Mouse (Mus musculus): Measurements from ENCODE around the gene Olfr588-ps1. TPM values are rescaled to one million over a fixed set of nuclear protein-coding genes. Genes with fewer than 3 reads are reported as not detected.

Olfr588-ps1 gene
- not detected in 2 replicates for polyA plus RNA-seq (2015; fragmentation: Nextera tagmentation; extraction: Ambion mirVana)

DNA sequence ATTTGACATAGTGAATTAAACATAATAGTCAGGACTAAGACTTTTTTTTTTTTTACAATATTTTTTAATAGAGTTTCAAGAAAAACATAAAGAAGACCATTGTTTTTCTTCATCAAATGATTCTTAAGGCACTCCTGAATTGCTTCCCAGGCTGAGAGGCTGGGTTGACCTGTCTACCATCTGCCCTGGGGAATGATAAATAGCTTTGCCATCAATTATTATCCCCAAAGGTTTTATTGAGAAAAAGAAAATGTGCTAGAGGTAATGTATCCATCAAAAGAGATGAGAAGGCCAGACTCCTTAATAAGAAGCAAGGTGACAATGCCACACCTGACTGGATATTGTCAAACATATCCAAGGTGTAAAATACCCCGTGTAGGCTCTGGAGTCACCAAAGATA lies at the start of gene Olfr588-ps1:
TSS of gene Olfr588-ps1 (plus strand) at position 301 of the 400 bp plus-strand sequence.

GRCm38 (mm10) chr7:103097420-103097819 lies 43.3 kb upstream of the Olfr588-ps1 start, which contains the start of gene Olfr585:
Gene Olfr585 (plus strand): TSS chr7:103097720.

GRCm38 (mm10) chr7:103125538-103125937 lies 15.1 kb upstream of the Olfr588-ps1 start, which contains the start of gene Olfr586:
Gene Olfr586 (minus strand): TSS chr7:103125638.

GRCm38 (mm10) chr7:103156256-103156655 lies 15.6 kb downstream of the Olfr588-ps1 start, which contains the start of gene Olfr589:
Gene Olfr589 (minus strand): TSS chr7:103156356.

DNA sequence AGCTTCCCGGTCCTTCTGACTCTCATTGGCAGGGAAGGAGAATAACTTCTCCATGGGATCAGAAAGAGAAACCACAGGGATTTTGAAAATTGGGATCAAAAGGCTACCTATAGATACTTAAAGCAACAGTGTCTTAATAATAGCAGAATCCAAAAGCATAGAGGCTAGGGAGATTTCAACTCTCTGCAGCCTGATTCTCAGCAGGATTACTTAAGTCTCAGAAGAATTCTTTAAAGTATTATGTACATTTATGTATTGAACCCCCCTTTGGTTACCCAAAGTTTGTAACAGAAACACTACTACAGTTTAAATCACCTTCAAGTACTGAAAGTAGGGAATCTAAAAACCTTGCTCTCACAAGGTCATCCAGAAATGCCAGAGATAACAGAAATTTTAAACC lies 37.6 kb downstream of the Olfr588-ps1 start, which contains the start of gene Olfr591:
TSS of gene Olfr591 (minus strand) at position 101 of the 400 bp plus-strand sequence.

GRCm38 (mm10) chr7:103184503-103184902 lies 43.8 kb downstream of the Olfr588-ps1 start, which contains the start of gene Olfr592:
Gene Olfr592 (plus strand): TSS chr7:103184803.

Other genes with a start within 250 kb of the Olfr588-ps1 start
- not detected in 2 replicates for gene Olfr569, start 250.0 kb upstream of the Olfr588-ps1 start, polyA plus RNA-seq (2015; fragmentation: Nextera tagmentation; extraction: Ambion mirVana)
- not detected in 2 replicates for gene Olfr570, start 246.3 kb upstream of the Olfr588-ps1 start, polyA plus RNA-seq (2015; fragmentation: Nextera tagmentation; extraction: Ambion mirVana)
- not detected in 2 replicates for gene Olfr571, start 223.3 kb upstream of the Olfr588-ps1 start, polyA plus RNA-seq (2015; fragmentation: Nextera tagmentation; extraction: Ambion mirVana)
- not detected in 2 replicates for gene Olfr572, start 216.5 kb upstream of the Olfr588-ps1 start, polyA plus RNA-seq (2015; fragmentation: Nextera tagmentation; extraction: Ambion mirVana)
- not detected in 2 replicates for gene Olfr573-ps1, start 198.3 kb upstream of the Olfr588-ps1 start, polyA plus RNA-seq (2015; fragmentation: Nextera tagmentation; extraction: Ambion mirVana)
- not detected in 2 replicates for gene Olfr574, start 192.4 kb upstream of the Olfr588-ps1 start, polyA plus RNA-seq (2015; fragmentation: Nextera tagmentation; extraction: Ambion mirVana)
- not detected in 2 replicates for gene Olfr575, start 182.1 kb upstream of the Olfr588-ps1 start, polyA plus RNA-seq (2015; fragmentation: Nextera tagmentation; extraction: Ambion mirVana)
- not detected in 2 replicates for gene Olfr576, start 178.2 kb upstream of the Olfr588-ps1 start, polyA plus RNA-seq (2015; fragmentation: Nextera tagmentation; extraction: Ambion mirVana)
- not detected in 2 replicates for gene Olfr577, start 164.9 kb upstream of the Olfr588-ps1 start, polyA plus RNA-seq (2015; fragmentation: Nextera tagmentation; extraction: Ambion mirVana)
- gene Olfr578, start 151.6 kb upstream of the Olfr588-ps1 start, polyA plus RNA-seq (2015; fragmentation: Nextera tagmentation; extraction: Ambion mirVana): not detected in 2 replicates
- gene Olfr582, start 102.9 kb upstream of the Olfr588-ps1 start, polyA plus RNA-seq (2015; fragmentation: Nextera tagmentation; extraction: Ambion mirVana): not detected in 2 replicates
- gene Olfr583, start 89.6 kb upstream of the Olfr588-ps1 start, polyA plus RNA-seq (2015; fragmentation: Nextera tagmentation; extraction: Ambion mirVana): not detected in 2 replicates
- gene Olfr584, start 59.0 kb upstream of the Olfr588-ps1 start, polyA plus RNA-seq (2015; fragmentation: Nextera tagmentation; extraction: Ambion mirVana): not detected in 2 replicates
- not detected in 2 replicates for gene Olfr585, start 43.2 kb upstream of the Olfr588-ps1 start, polyA plus RNA-seq (2015; fragmentation: Nextera tagmentation; extraction: Ambion mirVana)
- not detected in 2 replicates for gene Olfr586, start 15.2 kb upstream of the Olfr588-ps1 start, polyA plus RNA-seq (2015; fragmentation: Nextera tagmentation; extraction: Ambion mirVana)
- gene Olfr589, start 15.5 kb downstream of the Olfr588-ps1 start, polyA plus RNA-seq (2015; fragmentation: Nextera tagmentation; extraction: Ambion mirVana): not detected in 2 replicates
- gene Olfr591, start 37.5 kb downstream of the Olfr588-ps1 start, polyA plus RNA-seq (2015; fragmentation: Nextera tagmentation; extraction: Ambion mirVana): not detected in 2 replicates
- not detected in 2 replicates for gene Olfr592, start 43.9 kb downstream of the Olfr588-ps1 start, polyA plus RNA-seq (2015; fragmentation: Nextera tagmentation; extraction: Ambion mirVana)
- gene Olfr593, start 71.0 kb downstream of the Olfr588-ps1 start, polyA plus RNA-seq (2015; fragmentation: Nextera tagmentation; extraction: Ambion mirVana): not detected in 2 replicates
- gene Olfr594, start 76.1 kb downstream of the Olfr588-ps1 start, polyA plus RNA-seq (2015; fragmentation: Nextera tagmentation; extraction: Ambion mirVana): not detected in 2 replicates
- not detected in 2 replicates for gene Usp17ld, start 111.6 kb downstream of the Olfr588-ps1 start, polyA plus RNA-seq (2015; fragmentation: Nextera tagmentation; extraction: Ambion mirVana)
- gene Olfr596, start 164.8 kb downstream of the Olfr588-ps1 start, polyA plus RNA-seq (2015; fragmentation: Nextera tagmentation; extraction: Ambion mirVana): not detected in 2 replicates
- not detected in 2 replicates for gene Olfr597, start 175.4 kb downstream of the Olfr588-ps1 start, polyA plus RNA-seq (2015; fragmentation: Nextera tagmentation; extraction: Ambion mirVana)
- not detected in 2 replicates for gene Olfr598, start 182.7 kb downstream of the Olfr588-ps1 start, polyA plus RNA-seq (2015; fragmentation: Nextera tagmentation; extraction: Ambion mirVana)
- not detected in 2 replicates for gene Olfr599, start 195.0 kb downstream of the Olfr588-ps1 start, polyA plus RNA-seq (2015; fragmentation: Nextera tagmentation; extraction: Ambion mirVana)
- not detected in 2 replicates for gene Olfr600, start 208.8 kb downstream of the Olfr588-ps1 start, polyA plus RNA-seq (2015; fragmentation: Nextera tagmentation; extraction: Ambion mirVana)
- gene Olfr601, start 221.8 kb downstream of the Olfr588-ps1 start, polyA plus RNA-seq (2015; fragmentation: Nextera tagmentation; extraction: Ambion mirVana): not detected in 2 replicates
- not detected in 2 replicates for gene Olfr603, start 245.3 kb downstream of the Olfr588-ps1 start, polyA plus RNA-seq (2015; fragmentation: Nextera tagmentation; extraction: Ambion mirVana)